1 mouse cellular context compared by ENCODE assay signal in genomic region chr17:35547465-35547864, GRCm38 (mm10).
TF ChIP-seq lines count a peak whose summit lies in the region.

No protein-coding gene starts in this region.

TF ChIP-seq in ES-E14, 5 proteins besides CTCF, POLR2A, EP300 and RAD21:
- no peak for TF ChIP-seq MAFK (IDR thresholded peaks at IDR 0.05; ENCODE audit: insufficient read depth, low read depth, low read length)
- no peak for TF ChIP-seq ZNF384 (IDR thresholded peaks at IDR 0.05; ENCODE audit: low read depth, low read length)
- TF ChIP-seq HCFC1 (IDR thresholded peaks at IDR 0.05; ENCODE audit: borderline replicate concordance, insufficient read depth, low read length): no peak
- TF ChIP-seq ZC3H11A (IDR thresholded peaks at IDR 0.05; ENCODE audit: borderline replicate concordance, low read depth, low read length): no peak
- no peak for TF ChIP-seq CHD2 (IDR thresholded peaks at IDR 0.05; ENCODE audit: low read depth, low read length)
